Mouse (Mus musculus) gonadal fat pad, adult 2 months (tissue): ENCODE data around the gene Dop1a. TPM values are rescaled to one million over a fixed set of nuclear protein-coding genes. Genes with fewer than 3 reads are reported as not detected.

Source experiments
- DNase-seq: peaks from one replicate; pipeline ENCODE4 v3.0.0-alpha.2; 2012; ENCODE audit warnings: low read depth
- polyA plus RNA-seq: library from polyadenylated mRNA; depleted of rRNA; stranded (reverse); fragments of >200 nt; gene quantifications from 2 replicates; pipeline ENCODE4 v1.2.3, GENCODE M21; 2012; rRNA removed

Gene Dop1a
- polyA plus RNA-seq = 11.6 and 14.9 TPM in 2 replicates

DNA sequence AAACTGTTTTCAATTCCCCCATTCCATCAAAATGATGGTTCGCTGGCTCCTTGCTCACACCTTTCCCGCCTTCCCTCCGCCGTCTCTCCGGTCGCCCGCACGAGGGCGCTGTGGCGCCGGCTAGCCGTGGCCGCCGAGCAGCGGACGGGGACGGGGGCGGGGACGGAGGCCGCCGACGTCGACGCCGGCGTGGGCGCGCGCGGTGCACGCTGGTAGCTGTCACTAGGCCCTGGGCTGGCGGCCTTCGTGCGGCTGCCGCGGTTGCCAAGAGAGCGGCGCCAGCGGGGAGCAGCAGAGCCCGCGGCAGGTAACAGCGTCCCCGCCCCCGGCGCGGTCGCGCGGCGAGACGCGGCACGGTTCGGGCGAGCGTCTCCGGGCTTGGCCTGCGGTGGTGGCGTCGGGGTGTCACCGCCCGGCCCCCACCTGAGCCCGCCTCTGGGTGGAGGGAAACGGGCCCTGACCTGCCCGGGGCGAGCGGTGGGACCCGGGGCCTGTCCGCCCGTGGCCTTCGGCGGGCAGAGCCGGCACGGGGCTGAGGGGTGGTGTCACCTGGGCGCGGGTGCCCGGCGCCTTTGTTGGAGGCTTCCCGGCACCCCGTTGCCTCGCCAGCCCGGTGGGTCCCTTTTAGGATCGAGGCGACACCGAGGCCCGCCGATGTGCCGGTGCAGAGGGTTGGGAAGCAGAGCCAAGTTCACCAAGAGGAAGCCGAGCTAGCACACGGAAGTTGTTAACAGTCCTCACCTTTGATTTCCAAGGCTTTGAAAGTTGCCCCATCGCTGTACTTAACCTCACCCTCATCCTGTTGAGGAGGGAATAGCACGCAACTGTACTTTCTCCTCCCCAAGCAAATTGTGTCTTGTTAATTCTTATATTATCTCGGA, at the start of gene Dop1a:
Gene Dop1a, plus strand, starts transcription at position 165 of the 881 bp plus-strand sequence.
- no peak for DNase-seq

DNA sequence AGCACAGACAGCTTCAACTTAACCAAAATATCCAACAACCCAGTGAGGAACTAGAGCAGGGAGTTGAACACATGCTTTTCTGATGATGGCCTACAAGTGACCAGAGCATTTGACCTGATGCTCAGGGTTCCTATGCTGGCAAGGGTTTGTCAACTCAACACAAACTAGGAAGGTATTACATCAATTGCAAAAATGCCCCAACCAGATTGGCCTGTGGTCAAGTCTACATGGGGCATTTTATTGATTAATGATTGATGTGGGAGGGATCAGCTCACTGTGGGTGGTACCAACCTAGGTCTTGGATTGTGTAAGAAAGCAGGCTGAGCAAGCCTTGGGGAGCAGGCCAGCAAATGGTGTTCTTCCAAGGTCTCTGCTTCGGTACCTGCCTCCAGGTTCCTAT, 49.0 kb upstream of the Dop1a start:
- no peak for DNase-seq

DNA sequence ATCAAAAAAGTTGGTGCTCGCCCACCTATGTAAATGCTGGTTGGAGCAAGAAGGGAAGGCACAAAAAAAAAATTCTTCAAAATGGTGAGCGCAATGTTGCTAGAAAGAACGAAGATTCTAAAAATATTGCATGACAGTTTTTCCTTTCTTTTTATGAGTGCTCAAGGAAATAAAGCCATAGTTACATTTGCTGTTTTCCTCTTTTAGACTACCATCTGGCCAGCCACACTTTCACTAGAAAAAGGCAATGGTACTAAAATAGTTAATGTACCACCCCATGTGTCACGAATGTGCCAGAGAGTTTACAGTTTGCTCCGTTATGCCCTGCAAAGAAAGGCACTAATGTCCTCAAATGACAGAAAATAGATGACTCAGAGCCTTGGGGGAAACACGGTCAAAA, 47.6 kb upstream of the Dop1a start:
- DNase-seq = no peak

GRCm38 (mm10) chr9:86423331-86423730, 43.6 kb upstream of the Dop1a start:
- no peak for DNase-seq

GRCm38 (mm10) chr9:86435510-86435909, 31.4 kb upstream of the Dop1a start:
- DNase-seq = no peak

DNA sequence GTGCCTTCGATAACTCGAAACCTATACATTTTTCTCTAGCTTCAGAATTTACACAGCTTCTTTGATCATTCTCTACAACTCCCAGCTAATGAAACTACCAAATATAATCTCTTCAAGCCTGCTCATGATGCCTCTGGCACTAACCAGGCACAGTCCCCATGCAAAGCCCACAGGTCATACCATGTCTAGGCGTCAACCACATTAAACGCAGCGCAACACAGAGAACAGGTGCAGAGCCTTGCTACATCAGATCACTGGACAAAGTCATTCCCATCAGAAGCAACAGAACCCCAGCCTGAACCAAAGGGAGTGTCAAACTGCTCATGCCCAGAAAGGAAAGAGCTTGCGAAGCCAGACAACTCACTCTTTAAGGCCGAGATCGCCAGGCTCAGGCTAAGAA, 30.3 kb upstream of the Dop1a start:
- DNase-seq = no peak

GRCm38 (mm10) chr9:86438337-86439009, 28.5 kb upstream of the Dop1a start:
- DNase-seq = no peak

DNA sequence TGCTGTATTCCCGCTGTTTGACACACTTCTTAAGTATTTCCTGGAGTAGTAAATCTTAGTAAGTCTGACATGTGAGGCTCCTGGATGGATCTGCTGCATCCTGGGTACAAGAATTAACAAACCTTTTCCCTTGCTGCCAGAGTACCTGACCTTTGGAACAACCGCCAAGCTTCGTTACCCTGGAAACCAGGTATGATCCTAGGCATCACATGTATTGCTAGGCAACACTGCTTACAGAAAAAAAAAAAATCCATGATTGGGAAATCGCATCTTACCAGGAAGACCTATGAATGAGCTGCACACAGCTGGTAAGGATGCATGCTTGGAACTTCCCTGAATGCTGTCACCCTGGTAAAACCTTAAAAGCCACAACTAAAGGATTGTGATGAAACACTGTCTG, 24.7 kb upstream of the Dop1a start:
- no peak for DNase-seq

DNA sequence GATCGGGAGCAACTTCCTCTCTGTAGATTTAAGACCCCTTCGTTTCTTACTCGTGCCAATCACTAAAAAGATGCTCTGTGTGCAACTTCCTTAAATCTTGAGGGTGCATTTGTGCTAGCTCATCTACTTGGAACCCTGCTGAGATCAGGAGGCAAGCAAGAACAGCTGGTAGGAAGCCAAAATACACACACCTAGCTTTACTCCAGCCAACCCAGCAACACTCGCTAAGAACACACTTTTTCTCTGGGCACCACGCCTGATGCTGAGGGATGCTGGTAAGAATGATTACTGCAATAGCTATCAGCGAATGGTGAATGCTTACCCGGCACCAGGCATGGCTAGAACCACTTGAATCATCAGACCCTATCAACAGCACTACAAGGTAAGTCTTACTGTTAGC, 20.1 kb upstream of the Dop1a start:
- no peak for DNase-seq

DNA sequence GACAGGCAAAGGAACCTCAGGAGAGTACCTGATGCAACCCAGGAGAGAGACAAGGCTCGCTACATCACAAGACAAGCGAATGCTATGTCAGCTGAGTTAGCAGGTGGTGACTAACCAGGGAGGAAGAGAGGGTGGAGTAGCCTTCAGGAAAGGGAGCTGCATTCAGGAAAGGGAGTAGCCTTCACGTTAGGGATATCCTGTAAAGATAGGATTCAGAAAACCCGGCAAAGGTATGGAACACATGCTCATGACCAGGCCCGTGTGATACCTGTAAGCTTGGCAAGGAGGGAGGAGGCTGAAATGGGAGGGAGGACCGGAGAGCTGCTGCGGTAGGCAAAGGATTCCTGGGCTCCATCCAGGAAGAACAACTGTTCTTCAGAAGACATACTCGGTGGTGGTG, 19.5 kb upstream of the Dop1a start:
- DNase-seq = no peak

GRCm38 (mm10) chr9:86449581-86449980, 17.4 kb upstream of the Dop1a start:
- no peak for DNase-seq

- DNase-seq = no peak
These were observed 15.9 kb upstream of the Dop1a start for GRCm38 (mm10) chr9:86451094-86451493.

DNA sequence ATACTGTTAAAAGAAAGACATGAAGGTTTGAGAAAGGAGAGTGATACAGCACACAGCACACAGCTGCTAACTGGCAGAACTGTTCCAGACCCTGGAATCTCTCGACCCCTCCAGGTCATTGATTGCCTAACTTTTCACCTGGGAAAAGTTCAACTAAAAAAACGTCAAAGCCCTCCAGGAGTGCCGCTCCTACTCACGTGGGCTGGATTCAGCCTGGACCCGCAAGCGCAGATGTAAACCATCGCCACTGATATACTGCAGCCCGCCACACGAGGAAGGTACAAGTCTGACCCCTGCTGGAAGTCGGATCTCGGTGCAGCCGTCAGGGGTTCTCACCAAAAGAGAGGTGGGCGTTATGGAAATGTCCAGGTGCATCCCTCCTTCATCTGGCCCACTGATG, 15.3 kb upstream of the Dop1a start:
- DNase-seq = no peak

GRCm38 (mm10) chr9:86453626-86454025, 13.3 kb upstream of the Dop1a start:
- no peak for DNase-seq

DNA sequence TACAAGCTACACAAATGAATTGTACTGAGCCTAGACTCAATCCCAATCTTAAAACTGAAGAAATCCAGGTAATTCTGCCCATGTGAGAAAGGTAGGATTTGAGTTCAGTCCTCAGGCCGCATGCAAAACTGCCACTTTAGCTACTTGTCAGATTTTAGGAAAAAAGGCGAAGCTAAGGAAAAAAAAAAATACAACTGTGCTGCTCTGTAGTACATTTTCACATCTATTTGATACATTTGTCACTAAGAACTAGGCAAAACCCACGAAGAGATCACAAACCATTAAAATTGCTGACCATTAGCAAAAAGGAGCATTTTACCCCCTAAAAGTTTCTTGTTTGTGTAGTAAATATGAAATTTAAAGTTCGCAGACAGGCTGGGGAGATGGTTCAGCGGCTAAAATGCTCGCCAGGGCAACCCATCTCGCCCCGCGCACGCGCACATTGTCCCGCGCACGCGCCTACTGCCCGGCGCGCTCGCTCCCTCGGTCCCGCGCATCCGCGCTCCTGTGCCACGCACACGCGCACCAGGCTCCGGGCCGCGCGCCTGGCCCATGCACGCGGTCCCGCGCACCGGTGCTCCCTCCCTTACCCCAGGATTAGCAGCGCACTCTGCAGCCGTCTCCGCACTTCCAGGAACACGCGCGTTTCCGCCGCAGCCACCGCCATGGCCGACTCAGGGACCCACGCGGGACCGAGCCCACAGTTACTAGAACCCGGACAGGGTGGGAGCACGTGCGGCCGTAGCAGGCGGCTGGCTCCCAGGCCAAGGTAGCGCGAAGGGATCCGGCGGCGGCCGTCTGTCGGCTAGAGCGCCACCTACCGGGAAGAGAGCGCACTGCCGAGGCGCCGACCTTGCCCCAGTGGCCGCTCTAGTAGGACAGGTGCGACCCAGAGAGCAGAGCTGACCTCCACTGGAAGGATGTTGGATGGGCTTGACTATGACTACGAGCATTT, 2.5 kb upstream of the Dop1a start, which contains the start of gene Ube2cbp:
Gene Ube2cbp, minus strand, starts transcription at position 800 of the 955 bp plus-strand sequence.
- DNase-seq = no peak

- no peak for DNase-seq
These were observed 9.0 kb downstream of the Dop1a start for GRCm38 (mm10) chr9:86475956-86476355.

DNA sequence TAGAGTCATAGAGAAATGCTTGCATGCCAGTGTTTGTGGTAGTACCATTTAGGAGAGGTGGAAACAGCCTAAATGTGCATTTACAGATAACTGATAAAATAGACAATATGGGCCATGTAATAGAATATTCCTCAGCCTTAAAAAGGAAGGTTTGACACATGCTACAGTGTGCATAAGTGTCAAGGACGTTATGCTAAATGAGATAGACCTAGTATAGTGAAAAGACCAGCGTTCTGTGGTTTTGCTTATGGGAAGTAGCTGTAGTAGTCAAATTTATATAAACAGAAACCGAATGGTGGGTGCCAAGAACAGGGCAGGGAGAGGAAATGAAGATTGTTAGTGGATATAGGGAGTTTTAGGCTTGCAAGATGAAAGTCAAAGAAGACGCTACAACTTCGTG, 9.8 kb downstream of the Dop1a start:
- no peak for DNase-seq

- DNase-seq = no peak
These were observed 11.6 kb downstream of the Dop1a start for GRCm38 (mm10) chr9:86478414-86479093.

DNA sequence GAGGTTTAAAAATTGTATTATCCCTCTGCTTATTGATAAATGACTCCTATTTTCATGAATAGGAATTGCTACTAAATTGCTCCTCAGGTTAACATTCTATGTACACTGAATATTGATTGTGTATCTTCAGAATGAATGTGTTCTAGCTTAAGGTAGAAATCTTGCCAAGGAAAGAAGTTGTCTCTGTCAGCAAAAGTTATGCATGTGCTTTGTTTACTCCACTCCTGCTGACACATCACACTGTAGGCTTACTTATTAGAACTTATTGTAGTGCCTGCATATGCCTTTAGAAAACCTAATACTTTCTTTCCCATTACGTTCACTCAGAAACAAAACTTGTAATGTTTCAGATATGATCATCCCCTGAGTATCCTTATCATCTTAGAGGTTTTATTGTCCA, 15.3 kb downstream of the Dop1a start:
- no peak for DNase-seq

- no peak for DNase-seq
These were observed 24.8 kb downstream of the Dop1a start for GRCm38 (mm10) chr9:86491740-86492139.

DNA sequence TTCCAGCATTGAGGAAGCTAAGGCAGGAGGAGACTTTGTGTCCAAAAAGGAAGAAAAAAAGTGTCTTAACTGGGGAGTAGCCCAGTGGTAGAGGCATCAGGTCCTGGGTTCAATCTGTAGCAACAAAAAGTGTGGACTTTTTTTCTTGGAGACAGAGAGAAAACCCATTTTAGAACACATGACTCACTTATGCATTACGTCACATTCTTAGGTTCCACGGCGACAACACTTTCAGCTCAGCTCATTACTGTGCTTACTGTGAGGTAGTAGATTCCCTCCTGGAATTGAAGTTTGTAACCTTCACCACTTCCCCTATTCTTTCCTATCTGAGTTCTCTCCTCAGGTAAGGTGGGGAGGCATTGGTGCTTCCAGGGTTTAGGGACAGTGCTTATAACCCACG, 29.3 kb downstream of the Dop1a start:
- DNase-seq = no peak
